Mouse (Mus musculus) lung, embryonic 16.5 days (tissue): Measurements from ENCODE around the gene Parvg. TPM values are rescaled to one million over a fixed set of nuclear protein-coding genes. Genes with fewer than 3 reads are reported as not detected.
A peak's percentile ranks its signal among the peaks of the same experiment; 100 is the strongest.

ENCODE experiments used
- ATAC-seq: fragments of 200-750 bp; cut with Nextera tagmentation; 2 replicates; pipeline ENCODE4 v1.8.0; 2017; ENCODE audit warnings: low read depth, mild to moderate bottlenecking, moderate library complexity
- H3K27ac ChIP-seq: fragments of 300-500 bp; sonication (generic); 2 replicates; pipeline ENCODE4 v1.5.1; 2014; ENCODE audit warnings: mild to moderate bottlenecking, control low read depth, low read length
- H3K27me3 ChIP-seq: fragments of 300-500 bp; sonication (generic); 2 replicates; pipeline ENCODE4 v1.6.1; 2014; ENCODE audit warnings: low read depth, low read length, mixed read lengths; ENCODE audit not compliant: control insufficient read depth, insufficient read depth
- H3K36me3 ChIP-seq: fragments of 300-500 bp; sonication (generic); 2 replicates; pipeline ENCODE4 v1.6.1; 2014; ENCODE audit warnings: low read length; ENCODE audit not compliant: control insufficient read depth, insufficient read depth
- H3K4me1 ChIP-seq: fragments of 300-500 bp; sonication (generic); replicated peaks from 2 replicates; pipeline ENCODE4 v1.6.1; 2014; ENCODE audit warnings: low read length, mixed read lengths; ENCODE audit not compliant: control insufficient read depth, insufficient read depth
- H3K4me2 ChIP-seq: fragments of 300-500 bp; sonication (generic); 2 replicates; pipeline ENCODE4 v1.6.1; 2014; ENCODE audit warnings: low read depth, low read length, control low read depth
- H3K4me3 ChIP-seq: fragments of 300-500 bp; sonication (generic); 2 replicates; pipeline ENCODE4 v1.5.1; 2014; ENCODE audit warnings: mild to moderate bottlenecking, low read length, control low read depth
- H3K9ac ChIP-seq: fragments of 300-500 bp; sonication (generic); 2 replicates; pipeline ENCODE4 v1.6.1; 2014; ENCODE audit warnings: low read length, control low read depth
- H3K9me3 ChIP-seq: fragments of 300-500 bp; sonication (generic); 2 replicates; pipeline ENCODE4 v1.6.1; 2016; ENCODE audit warnings: low read length; ENCODE audit not compliant: control insufficient read depth
- WGBS: fragments of 180-500 bp; shearing (Covaris S2); extraction: QIAGEN DNeasy Blood & Tissue Kit; methylation state at CpG from one replicate; pipeline ENCODE4 v1.1.7; 2014; 5-methylcytosine and 5-hydroxymethylcytosine counted together
- polyA plus RNA-seq: library from polyadenylated mRNA; unstranded; fragments of >200 nt; fragmentation: Nextera tagmentation; extraction: Ambion mirVana; gene quantifications from 2 replicates; pipeline ENCODE4 v1.2.1, GENCODE M21; 2015

Parvg gene
- polyA plus RNA-seq, 1 experiment from 2014 or later, result 3.8 TPM

DNA sequence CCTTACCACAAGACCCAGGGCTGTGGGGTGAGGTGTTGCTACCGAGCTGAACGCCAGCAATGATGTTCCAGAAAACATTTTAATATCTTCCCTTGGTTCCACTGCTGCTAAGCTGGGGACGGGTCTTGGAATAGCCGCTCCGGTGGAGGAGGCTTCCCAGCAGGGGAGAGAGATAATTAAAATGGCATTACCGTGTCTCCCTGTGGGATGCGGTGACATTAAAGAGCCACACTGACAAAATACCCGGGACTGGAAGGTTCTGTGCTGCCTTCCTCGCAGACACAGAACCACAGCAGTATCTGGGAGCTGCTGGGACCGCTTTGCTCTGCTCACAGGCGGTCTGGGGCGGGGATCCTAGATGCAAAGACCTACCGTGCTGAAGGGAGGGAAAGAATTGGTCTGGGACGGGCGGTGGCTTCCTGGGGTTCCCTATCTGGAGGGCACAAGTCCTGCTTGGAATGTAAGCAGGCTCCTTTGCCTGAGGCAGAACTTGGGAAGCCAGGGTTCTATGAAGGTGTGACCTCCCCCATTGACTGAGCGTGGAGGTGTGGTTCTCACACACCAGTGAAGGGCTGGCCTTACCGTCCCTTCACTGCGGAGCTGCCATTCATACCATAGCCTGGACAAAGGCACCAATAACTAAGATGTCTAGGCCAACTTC lies 9.3 kb upstream of the Parvg start:
- H3K27me3 ChIP-seq, result no peaks in the 10 kb centered on the region
- WGBS, result 44% methylated on average over 18 of the region's 18 CpGs
- no peak overlapping the region for H3K9ac ChIP-seq
- ATAC-seq, result no peak
- H3K4me1 ChIP-seq, result peaks cover 24% of the 10 kb centered on the region
- no peaks in the 10 kb centered on the region for H3K9me3 ChIP-seq
- H3K4me3 ChIP-seq, result no peak overlapping the region
- no peak overlapping the region for H3K4me2 ChIP-seq
- peak overlapping the region; percentile 58 for H3K27ac ChIP-seq
- no peaks in the 10 kb centered on the region for H3K36me3 ChIP-seq

DNA sequence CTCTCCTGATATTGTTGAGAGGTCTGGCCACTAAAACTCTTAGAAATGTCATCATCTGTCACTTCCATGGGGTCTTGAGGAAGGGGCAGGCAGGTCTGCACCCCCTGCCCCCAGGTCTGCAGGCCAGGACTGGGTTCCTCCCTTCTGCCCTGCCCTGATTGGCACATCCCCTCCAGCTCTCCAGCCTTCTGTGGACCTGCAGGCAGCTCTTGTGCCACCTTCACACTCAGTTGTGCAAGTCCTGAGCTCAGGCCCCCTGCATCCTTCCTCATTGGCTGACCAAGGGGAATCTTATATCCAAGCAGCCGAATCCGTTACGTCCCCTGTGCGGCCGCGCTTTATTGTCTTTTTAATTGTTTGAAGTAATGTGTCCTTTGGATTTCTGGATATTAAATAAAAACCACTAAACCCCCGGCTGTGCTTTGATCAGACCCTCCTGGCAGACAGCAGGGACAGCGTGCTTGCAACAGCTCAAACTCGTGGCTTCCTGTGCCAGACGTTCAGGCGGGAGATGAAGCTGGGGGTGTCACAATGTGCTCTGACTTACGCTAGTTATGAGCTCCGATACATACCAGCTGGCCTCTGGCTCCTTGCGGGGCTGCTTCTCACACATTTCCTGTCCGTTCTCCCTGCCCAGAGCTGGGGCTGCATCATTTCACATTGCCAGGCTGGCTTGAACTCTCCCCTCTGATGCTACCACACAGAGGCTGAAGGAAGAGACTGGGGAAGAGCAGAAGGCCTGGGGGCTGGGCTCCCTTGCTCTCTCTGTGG lies 8.4 kb upstream of the Parvg start:
- 37% methylated on average over 15 of the region's 15 CpGs for WGBS
- no peak overlapping the region for H3K4me2 ChIP-seq
- H3K36me3 ChIP-seq, result no peaks in the 10 kb centered on the region
- H3K9me3 ChIP-seq, result no peaks in the 10 kb centered on the region
- H3K27ac ChIP-seq, result peak overlapping the region; percentile 58
- H3K27me3 ChIP-seq, result no peaks in the 10 kb centered on the region
- H3K9ac ChIP-seq, result no peak overlapping the region
- H3K4me1 ChIP-seq, result peaks cover 24% of the 10 kb centered on the region
- peak; percentile 91 for ATAC-seq
- no peak overlapping the region for H3K4me3 ChIP-seq

DNA sequence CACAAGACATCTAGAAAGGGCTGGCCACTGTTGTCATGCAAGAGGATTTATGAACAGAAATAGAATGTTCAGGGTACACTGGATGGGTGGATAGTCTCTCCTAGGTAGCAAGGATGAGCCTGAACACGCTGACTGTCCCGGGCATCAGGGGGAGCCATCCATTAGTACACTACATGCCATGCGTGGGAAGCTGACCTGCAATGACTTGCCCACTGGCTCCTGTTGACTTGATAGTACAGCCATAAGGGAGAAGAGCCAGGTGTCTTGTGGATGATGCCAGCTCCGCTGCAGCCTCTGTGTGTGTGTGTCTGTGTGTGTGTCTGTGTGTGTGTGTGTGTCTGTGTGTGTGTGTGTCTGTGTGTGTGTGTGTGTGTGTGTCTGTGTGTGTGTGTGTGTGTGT lies 4.4 kb upstream of the Parvg start:
- Histone ChIP-seq H3K27me3 (no peaks in the 10 kb centered on the region), H3K4me3 (no peak overlapping the region), H3K9ac (no peak overlapping the region), H3K27ac (no peak overlapping the region), H3K9me3 (no peaks in the 10 kb centered on the region), H3K4me2 (no peak overlapping the region), H3K4me1 (peaks cover 5% of the 10 kb centered on the region; the same call in 1 of the 2 replicates), H3K36me3 (no peaks in the 10 kb centered on the region)
- no peak for ATAC-seq
- 85% methylated on average over 4 of the region's 4 CpGs for WGBS

DNA sequence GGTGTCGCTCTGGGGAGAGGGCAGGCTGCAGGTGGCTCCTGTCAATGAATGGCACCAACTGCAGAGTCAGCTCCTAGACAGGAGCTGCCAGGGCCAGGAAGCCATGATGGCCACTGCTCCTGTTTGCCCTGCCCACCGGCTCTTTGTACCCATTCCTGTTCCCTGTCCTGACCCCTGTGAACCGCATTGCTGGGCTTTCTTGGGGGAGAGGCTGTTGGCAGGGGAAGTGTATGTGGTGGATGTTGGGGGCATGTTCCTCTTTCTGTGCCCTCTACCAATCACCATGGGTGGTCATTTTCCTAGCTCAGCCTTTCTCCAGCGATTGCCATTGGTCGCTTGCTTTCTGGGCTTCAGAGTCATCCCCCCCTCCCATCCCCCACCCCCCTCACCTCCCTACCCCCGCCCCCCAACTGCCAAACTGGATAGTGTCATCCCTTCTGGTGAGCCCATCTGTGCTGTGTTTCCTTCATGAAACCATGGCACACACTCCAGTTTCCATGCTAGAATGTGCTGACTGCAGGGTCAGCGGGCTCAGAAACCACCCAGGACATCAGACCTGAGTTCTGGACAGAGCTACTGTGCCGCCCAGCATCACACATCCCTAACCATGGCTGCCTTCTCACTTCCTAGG lies 2.2 kb upstream of the Parvg start:
- no peaks in the 10 kb centered on the region for H3K9me3 ChIP-seq
- no peak overlapping the region for H3K4me3 ChIP-seq
- H3K4me2 ChIP-seq, result no peak overlapping the region
- H3K4me1 ChIP-seq, result no peaks in the 10 kb centered on the region
- ATAC-seq, result no peak
- no peaks in the 10 kb centered on the region for H3K27me3 ChIP-seq
- 64% methylated on average over 8 of the region's 8 CpGs for WGBS
- no peak overlapping the region for H3K9ac ChIP-seq
- no peak overlapping the region for H3K27ac ChIP-seq
- no peaks in the 10 kb centered on the region for H3K36me3 ChIP-seq

DNA sequence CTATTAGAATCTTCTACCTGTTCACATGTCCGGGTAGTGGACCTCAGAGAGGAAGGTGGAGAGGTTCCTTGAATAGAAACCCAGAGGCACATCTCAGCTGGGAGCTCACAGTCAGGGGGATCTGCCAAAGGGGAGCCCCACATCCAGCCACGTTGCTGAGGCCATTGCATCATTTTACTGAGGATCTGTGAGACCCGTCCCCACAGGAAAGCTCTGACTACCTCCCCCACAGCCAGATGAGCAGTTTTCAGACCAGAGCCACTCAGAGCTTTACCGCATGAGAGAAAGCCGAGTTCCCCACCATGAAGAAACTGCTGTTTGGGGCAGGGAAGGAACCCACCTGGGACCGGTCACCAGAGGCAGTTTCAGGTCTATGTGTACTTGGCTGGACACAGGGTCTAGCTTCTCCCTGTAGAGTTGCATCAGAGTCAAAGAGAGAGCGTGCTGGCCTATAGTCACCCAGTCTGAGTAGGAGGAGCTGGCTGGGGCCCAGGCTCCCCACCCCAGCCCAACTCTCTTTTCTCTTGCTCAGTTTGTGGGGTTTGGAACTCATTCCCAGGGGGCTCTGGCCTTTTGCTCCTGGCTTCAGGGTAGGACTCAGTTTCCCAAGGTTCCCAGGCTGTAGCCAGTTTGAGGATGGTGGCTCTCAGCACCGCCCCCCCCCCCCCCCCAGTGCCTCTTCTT lies 1.2 kb downstream of the Parvg start:
- Histone ChIP-seq H3K4me2 (no peak overlapping the region), H3K4me1 (no peaks in the 10 kb centered on the region), H3K9me3 (no peaks in the 10 kb centered on the region), H3K9ac (no peak overlapping the region), H3K4me3 (no peak overlapping the region), H3K27ac (no peak overlapping the region), H3K27me3 (no peaks in the 10 kb centered on the region), H3K36me3 (no peaks in the 10 kb centered on the region)
- WGBS, result 56% methylated on average over 8 of the region's 8 CpGs
- ATAC-seq, result peak; percentile 60; the same call in 1 of the 2 replicates

DNA sequence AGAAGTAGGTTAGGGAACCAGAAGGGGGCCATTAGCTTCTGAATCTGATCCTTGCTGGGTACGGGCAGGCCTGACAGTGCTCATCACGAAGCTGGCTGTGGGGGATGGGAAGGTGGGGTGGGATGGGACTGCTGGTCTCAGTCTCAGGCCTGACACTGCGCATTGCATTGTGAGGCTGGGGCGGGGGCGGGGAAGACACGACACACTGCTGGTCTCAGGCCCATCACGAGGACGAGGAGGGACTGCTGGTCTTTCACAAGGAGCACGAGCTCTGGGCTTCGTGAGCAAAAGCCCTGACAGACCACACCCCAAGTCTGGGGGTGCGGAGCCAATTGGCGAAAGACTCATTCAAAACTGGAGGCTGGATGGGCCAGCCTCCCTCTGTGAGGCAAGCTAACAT lies 1.9 kb downstream of the Parvg start:
- no peaks in the 10 kb centered on the region for H3K9me3 ChIP-seq
- ATAC-seq, result no peak
- no peaks in the 10 kb centered on the region for H3K4me1 ChIP-seq
- H3K4me3 ChIP-seq, result no peak overlapping the region
- no peak overlapping the region for H3K9ac ChIP-seq
- 58% methylated on average over 12 of the region's 12 CpGs for WGBS
- no peaks in the 10 kb centered on the region for H3K36me3 ChIP-seq
- no peak overlapping the region for H3K4me2 ChIP-seq
- H3K27ac ChIP-seq, result no peak overlapping the region
- no peaks in the 10 kb centered on the region for H3K27me3 ChIP-seq

DNA sequence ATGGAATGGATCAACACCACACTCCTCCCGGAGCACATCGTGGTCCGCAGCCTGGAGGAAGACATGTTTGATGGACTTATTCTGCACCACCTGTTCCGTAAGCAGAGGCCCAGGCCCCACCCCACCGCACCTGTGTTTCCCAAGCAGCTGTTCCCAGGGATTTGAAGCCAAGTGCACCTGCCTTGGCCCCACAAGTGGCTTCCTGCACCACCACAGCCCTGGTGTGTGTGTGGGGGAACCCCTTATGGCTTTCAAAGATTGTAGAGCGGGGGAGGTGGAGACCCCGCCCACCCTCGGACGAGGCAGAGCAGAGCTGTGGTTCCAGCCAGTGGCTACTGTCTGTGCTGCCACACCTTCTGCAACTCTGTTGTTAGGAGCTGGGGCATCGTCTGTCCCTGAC lies 5.0 kb downstream of the Parvg start:
- 65% methylated on average over 10 of the region's 10 CpGs for WGBS
- no peaks in the 10 kb centered on the region for H3K4me1 ChIP-seq
- no peak for ATAC-seq

DNA sequence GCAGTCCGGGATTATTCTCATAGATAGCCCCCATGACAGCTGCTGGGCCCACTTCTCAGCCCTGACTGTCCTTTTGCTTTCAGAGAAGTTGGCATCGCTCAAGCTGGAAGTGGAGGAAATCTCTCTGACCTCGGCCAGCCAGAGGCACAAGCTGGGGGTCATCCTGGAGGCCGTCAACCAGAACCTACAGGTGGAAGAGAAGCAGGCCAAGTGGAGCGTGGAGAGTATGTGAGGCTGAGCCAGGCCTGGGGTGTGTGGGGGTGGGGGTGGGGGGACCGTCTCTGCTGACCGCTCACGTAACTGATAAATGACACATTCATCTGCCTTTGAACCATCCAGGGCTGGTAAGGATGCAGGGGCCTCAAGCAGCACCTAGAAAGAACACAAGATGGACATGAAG lies 6.1 kb downstream of the Parvg start:
- H3K27ac ChIP-seq, result no peak overlapping the region
- H3K9ac ChIP-seq, result no peak overlapping the region
- ATAC-seq, result no peak
- no peaks in the 10 kb centered on the region for H3K4me1 ChIP-seq
- no peaks in the 10 kb centered on the region for H3K36me3 ChIP-seq
- no peak overlapping the region for H3K4me3 ChIP-seq
- no peak overlapping the region for H3K4me2 ChIP-seq
- H3K9me3 ChIP-seq, result no peaks in the 10 kb centered on the region
- 77% methylated on average over 8 of the region's 8 CpGs for WGBS
- H3K27me3 ChIP-seq, result no peaks in the 10 kb centered on the region

More for the DNA sequence above, 5.0 kb downstream of the Parvg start:
- no peak overlapping the region for H3K27ac ChIP-seq
- H3K4me3 ChIP-seq, result no peak overlapping the region
- H3K9me3 ChIP-seq, result no peaks in the 10 kb centered on the region
- no peaks in the 10 kb centered on the region for H3K36me3 ChIP-seq
- H3K9ac ChIP-seq, result no peak overlapping the region
- H3K4me2 ChIP-seq, result no peak overlapping the region
- no peaks in the 10 kb centered on the region for H3K27me3 ChIP-seq

DNA sequence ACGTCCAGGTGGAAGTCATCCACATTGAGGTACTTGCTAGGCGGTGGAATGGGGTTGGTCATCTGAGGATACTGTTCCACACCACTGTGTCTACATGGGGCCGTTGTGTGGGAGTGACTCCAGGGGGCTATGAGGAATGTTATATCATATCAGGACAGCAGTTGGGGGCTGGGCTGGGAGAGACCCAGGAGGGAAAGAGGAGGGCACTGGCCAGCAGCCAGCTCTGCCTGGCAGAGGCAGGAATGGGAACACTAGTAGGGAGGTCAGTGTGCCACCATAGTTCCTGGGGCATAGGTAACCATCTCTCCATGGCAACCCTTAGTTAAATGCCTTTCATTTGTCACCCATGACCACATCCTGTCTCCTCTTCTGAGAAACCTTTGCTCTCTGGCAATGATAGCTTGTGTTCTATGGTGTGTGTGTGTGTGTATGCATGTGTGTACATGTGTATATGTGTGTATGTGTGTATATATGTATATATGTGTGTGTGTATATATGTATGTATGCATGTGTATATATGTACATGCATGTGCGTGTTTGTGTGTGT lies 7.3 kb downstream of the Parvg start:
- Histone ChIP-seq H3K9me3 (no peaks in the 10 kb centered on the region), H3K4me1 (no peaks in the 10 kb centered on the region), H3K36me3 (no peaks in the 10 kb centered on the region), H3K9ac (no peak overlapping the region), H3K4me2 (no peak overlapping the region), H3K4me3 (no peak overlapping the region), H3K27ac (no peak overlapping the region), H3K27me3 (no peaks in the 10 kb centered on the region)
- 66% methylated on average over 4 of the region's 4 CpGs for WGBS
- ATAC-seq, result no peak
